Mouse (Mus musculus): ENCODE results near the gene B4galt5. TPM values are rescaled to one million over a fixed set of nuclear protein-coding genes. Genes with fewer than 3 reads are reported as not detected.

Gene B4galt5
- polyA plus RNA-seq, 1 experiment from 2014 or later = 9.1 TPM

GRCm38 (mm10) chr2:167253476-167253875 is 95.5 kb downstream of the B4galt5 start:
- peaks cover 13% of the 10 kb centered on the region for H3K4me1 ChIP-seq
- no peak overlapping the region for H3K4me3 ChIP-seq
- no peak overlapping the region for H3K27ac ChIP-seq
- no peaks in the 10 kb centered on the region for H3K27me3 ChIP-seq
- H3K4me2 ChIP-seq = no peak overlapping the region
- WGBS = 93% methylated on average over 5 of the region's 5 CpGs
- ATAC-seq = no peak
- no peak overlapping the region for H3K9ac ChIP-seq
- H3K36me3 ChIP-seq (ENCODE audit: poor library complexity, severe bottlenecking) = no peaks in the 10 kb centered on the region
- no peaks in the 10 kb centered on the region for H3K9me3 ChIP-seq (replicated peaks)

GRCm38 (mm10) chr2:167252057-167252687 is 96.8 kb downstream of the B4galt5 start:
- Histone ChIP-seq H3K27me3 (no peaks in the 10 kb centered on the region), H3K27ac (no peak overlapping the region), H3K4me3 (no peak overlapping the region), H3K9ac (no peak overlapping the region), H3K36me3 (ENCODE audit: poor library complexity, severe bottlenecking) (no peaks in the 10 kb centered on the region), H3K9me3 (replicated peaks) (no peaks in the 10 kb centered on the region), H3K4me1 (peaks cover 18% of the 10 kb centered on the region), H3K4me2 (no peak overlapping the region)
- ATAC-seq = no peak
- WGBS = 43% methylated on average over 3 of the region's 3 CpGs

GRCm38 (mm10) chr2:167250736-167251337 is 98.1 kb downstream of the B4galt5 start:
- Histone ChIP-seq H3K36me3 (ENCODE audit: poor library complexity, severe bottlenecking) (no peaks in the 10 kb centered on the region), H3K27ac (no peak overlapping the region), H3K4me3 (no peak overlapping the region), H3K4me2 (no peak overlapping the region), H3K27me3 (no peaks in the 10 kb centered on the region), H3K9ac (peak overlapping the region; percentile 8; the same call in 1 of the 2 replicates), H3K4me1 (peaks cover 18% of the 10 kb centered on the region), H3K9me3 (replicated peaks) (no peaks in the 10 kb centered on the region)
- no peak for ATAC-seq
- whole genome bisulfite sequencing = 28% methylated on average over 7 of the region's 7 CpGs

GRCm38 (mm10) chr2:167250003-167250735 is 98.8 kb downstream of the B4galt5 start:
- no peaks in the 10 kb centered on the region for H3K36me3 ChIP-seq (ENCODE audit: poor library complexity, severe bottlenecking)
- H3K27me3 ChIP-seq = no peaks in the 10 kb centered on the region
- H3K4me3 ChIP-seq = no peak overlapping the region
- no peak overlapping the region for H3K9ac ChIP-seq
- H3K9me3 ChIP-seq (replicated peaks) = no peaks in the 10 kb centered on the region
- peaks cover 18% of the 10 kb centered on the region for H3K4me1 ChIP-seq
- WGBS = 49% methylated on average over 10 of the region's 11 CpGs
- no peak overlapping the region for H3K27ac ChIP-seq
- no peak for ATAC-seq
- H3K4me2 ChIP-seq = no peak overlapping the region

- H3K4me2 ChIP-seq = no peak overlapping the region
- H3K27ac ChIP-seq = no peak overlapping the region
- no peak overlapping the region for H3K9ac ChIP-seq
- no peak overlapping the region for H3K4me3 ChIP-seq
- H3K9me3 ChIP-seq (replicated peaks) = peaks cover 5% of the 10 kb centered on the region; the same call in 1 of the 2 replicates
- ATAC-seq = no peak
- WGBS = 88% methylated on average over 3 of the region's 3 CpGs
- no peaks in the 10 kb centered on the region for H3K27me3 ChIP-seq
- H3K4me1 ChIP-seq = peaks cover 18% of the 10 kb centered on the region
- no peaks in the 10 kb centered on the region for H3K36me3 ChIP-seq (ENCODE audit: poor library complexity, severe bottlenecking)
Measured at GRCm38 (mm10) chr2:167249591-167249990, 99.4 kb downstream of the B4galt5 start.

Other genes with a start within 250 kb of the B4galt5 start
- gene Kcnb1, start 159.0 kb downstream of the B4galt5 start, polyA plus RNA-seq (2015; fragmentation: Nextera tagmentation; extraction: Ambion mirVana) = 1.3 and 1.5 TPM in 2 replicates
- 3.5 and 4.4 TPM in 2 replicates for gene Ptgis, start 108.6 kb downstream of the B4galt5 start, polyA plus RNA-seq (2015; fragmentation: Nextera tagmentation; extraction: Ambion mirVana)
- gene Slc9a8, start 72.5 kb upstream of the B4galt5 start, polyA plus RNA-seq (2015; fragmentation: Nextera tagmentation; extraction: Ambion mirVana) = 19.5 and 21.1 TPM in 2 replicates
- gene Rnf114, start 143.5 kb upstream of the B4galt5 start, polyA plus RNA-seq (2015; fragmentation: Nextera tagmentation; extraction: Ambion mirVana) = 134 and 147 TPM in 2 replicates
- gene Spata2, start 143.7 kb upstream of the B4galt5 start, polyA plus RNA-seq (2015; fragmentation: Nextera tagmentation; extraction: Ambion mirVana) = 21.3 and 24.4 TPM in 2 replicates
- 1.9 and 2.7 TPM in 2 replicates for gene Snai1, start 189.0 kb upstream of the B4galt5 start, polyA plus RNA-seq (2015; fragmentation: Nextera tagmentation; extraction: Ambion mirVana)

All from forebrain, embryonic 13.5 days (tissue).